Mouse (Mus musculus) ES-E14 (cell line): ENCODE measurements around the gene Crat.

Experiments used
- CHD2 ChIP-seq: IDR thresholded peaks from 2 replicates; pipeline ENCODE4 v1.6.1; 2014; ENCODE audit warnings: mild to moderate bottlenecking, low read depth, low read length, inconsistent platforms
- HCFC1 ChIP-seq: IDR thresholded peaks from 2 replicates; pipeline ENCODE4 v1.6.1; 2012; ENCODE audit warnings: low read length, inconsistent platforms, borderline replicate concordance; ENCODE audit not compliant: insufficient read depth
- ZNF384 ChIP-seq: IDR thresholded peaks from 2 replicates; pipeline ENCODE4 v1.6.1; 2012; ENCODE audit warnings: low read depth, low read length, inconsistent platforms

DNA sequence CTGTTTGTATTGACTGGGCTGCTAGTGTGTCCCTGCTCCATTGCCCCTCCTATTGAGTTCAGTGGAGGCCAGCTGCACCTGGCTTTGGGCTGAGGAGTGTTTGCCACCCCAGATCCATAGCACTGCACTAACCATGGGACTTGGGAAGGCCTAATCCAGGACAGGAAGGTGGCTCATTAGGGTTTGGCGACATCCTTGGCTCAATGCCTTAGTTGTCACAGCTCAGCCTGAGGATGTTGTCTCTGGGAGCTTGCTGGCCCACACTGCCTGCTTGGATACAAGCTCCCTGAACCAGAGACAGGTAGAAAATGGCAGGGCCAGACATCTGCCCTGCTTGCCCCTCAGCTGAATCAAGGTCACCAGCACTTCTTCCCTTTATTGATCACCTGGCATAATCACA, 14.0 kb downstream of the Crat start:
- no peak for TF ChIP-seq ZNF384
- TF ChIP-seq HCFC1: no peak
- no peak for TF ChIP-seq CHD2
